Mouse (Mus musculus) C2C12 (cell line): ENCODE measurements around the gene Ifitm6.

Experiments used
- CTCF ChIP-seq: IDR thresholded peaks from one replicate; pipeline ENCODE4 v1.5.1; 2011; ENCODE audit not compliant: control insufficient read depth, insufficient read depth, insufficient read length
- MYOD1 ChIP-seq: IDR thresholded peaks from one replicate; pipeline ENCODE4 v1.6.1; 2011; ENCODE audit warnings: low read depth; ENCODE audit not compliant: control insufficient read depth, insufficient read length
- MYOG ChIP-seq: IDR thresholded peaks from one replicate; pipeline ENCODE4 v1.6.1; 2011; ENCODE audit not compliant: control insufficient read depth, insufficient read length; ENCODE audit errors: extremely low read depth
- USF1 ChIP-seq: IDR thresholded peaks from one replicate; pipeline ENCODE4 v1.6.1; 2011; ENCODE audit warnings: low read depth, mild to moderate bottlenecking, control low read depth, moderate library complexity

DNA sequence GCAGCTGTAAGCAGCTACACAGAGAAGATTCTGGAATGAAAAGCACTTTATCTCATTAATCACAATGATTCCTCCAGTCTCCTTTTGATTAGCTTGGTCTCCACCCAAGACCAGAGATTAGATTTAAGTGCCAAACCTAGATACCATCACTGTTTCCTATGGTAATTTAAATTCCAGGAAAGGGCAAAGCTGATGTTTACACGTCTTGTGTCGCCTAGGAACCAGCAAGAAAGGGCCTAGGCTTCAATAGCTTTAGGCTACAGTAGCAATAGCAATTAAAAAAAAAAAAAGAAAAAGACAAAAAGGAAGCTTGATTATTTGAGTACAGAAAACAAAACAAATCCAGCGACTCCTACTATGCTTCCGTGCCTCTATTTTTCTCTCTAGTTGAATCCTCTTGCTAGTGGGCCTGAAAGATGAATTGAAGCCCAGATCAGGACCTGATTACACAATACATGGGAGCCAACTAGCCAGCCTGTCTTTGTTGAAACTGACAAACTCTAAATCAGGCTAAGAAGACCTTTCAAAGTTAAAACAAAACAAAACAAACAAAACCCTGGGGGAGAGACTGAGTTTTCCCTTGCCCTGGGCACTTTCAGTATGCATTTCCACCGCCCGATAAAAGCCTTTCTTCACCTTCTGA lies 8.5 kb upstream of the Ifitm6 start:
- TF ChIP-seq CTCF (no peak), MYOG (no peak), USF1 (no peak), MYOD1 (no peak)
